Mouse (Mus musculus): ENCODE data around the gene Decr2.

- TF ChIP-seq CTCF (IDR thresholded peaks at IDR 0.05; ENCODE audit: borderline replicate concordance, insufficient read depth, low read length) (no peak), POLR2A (IDR thresholded peaks at IDR 0.05; ENCODE audit: low read depth, low read length) (no peak)
Observed at GRCm38 (mm10) chr17:26070136-26070535, 20.0 kb downstream of the Decr2 start.

Measured in embryonic fibroblast, embryonic 13.5 days (primary cell).